Mouse (Mus musculus): ENCODE results near the gene Sfr1. TPM values are rescaled to one million over a fixed set of nuclear protein-coding genes. Genes with fewer than 3 reads are reported as not detected.

Sfr1 gene
- polyA plus RNA-seq (2014; fragmentation: Illumina TruSeq; extraction: RNeasy Lipid Tissue Mini Kit (QIAGEN cat#74804); ENCODE audit: low read depth, low replicate concordance): 174 TPM

DNA sequence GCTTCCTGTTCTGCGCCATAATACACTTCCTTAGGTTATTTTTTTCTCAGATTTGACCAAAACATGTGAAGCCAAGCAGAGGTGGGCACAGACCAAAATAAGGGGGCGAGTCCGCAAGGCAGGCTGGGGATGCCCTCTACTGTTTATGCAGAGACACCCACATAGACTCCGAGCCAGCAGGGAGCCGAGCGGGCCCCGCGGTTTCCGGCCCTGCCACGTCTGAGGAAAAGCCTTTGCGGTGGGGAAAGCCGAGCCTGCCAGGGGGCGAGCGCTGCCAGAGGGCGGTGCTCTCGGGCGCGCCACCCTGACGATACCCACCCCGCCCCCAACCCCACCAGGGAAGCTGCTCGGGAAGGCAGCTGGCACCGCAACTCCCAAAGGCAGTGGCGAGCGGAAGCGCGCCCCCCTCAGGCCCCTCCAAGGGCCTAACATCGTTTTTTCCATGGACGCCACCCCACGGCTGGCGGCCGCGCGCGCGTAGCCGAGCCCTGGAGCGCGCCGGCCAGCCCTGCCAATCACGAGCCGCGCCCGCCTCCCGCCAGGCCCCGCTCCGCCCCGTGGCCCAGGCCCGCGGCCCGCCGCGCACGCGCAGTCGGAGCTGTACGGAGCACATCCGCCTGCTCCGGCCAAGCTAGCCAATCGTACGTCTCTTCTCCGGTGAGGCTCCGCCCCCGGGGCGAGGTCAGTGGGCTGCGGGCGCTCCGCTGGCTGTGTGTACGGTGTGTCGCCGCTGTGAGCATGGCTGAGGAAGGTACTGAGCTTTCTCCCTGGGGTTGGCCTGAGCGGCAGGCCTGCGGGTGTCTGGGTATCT is at the start of gene Sfr1:
Gene Sfr1 (plus strand): TSS at position 612 of the 811 bp plus-strand sequence.

GRCm38 (mm10) chr19:47691994-47692393 is 39.5 kb upstream of the Sfr1 start, which contains the start of gene Col17a1:
TSS of gene Col17a1 (minus strand) at chr19:47692094.

Other genes starting within 250 kb of the Sfr1 start
- 14.9 TPM for gene Stn1, start 194.2 kb upstream of the Sfr1 start, polyA plus RNA-seq (2014; fragmentation: Illumina TruSeq; extraction: RNeasy Lipid Tissue Mini Kit (QIAGEN cat#74804); ENCODE audit: low read depth, low replicate concordance)
- 36.6 TPM for gene Slk, start 152.0 kb upstream of the Sfr1 start, polyA plus RNA-seq (2014; fragmentation: Illumina TruSeq; extraction: RNeasy Lipid Tissue Mini Kit (QIAGEN cat#74804); ENCODE audit: low read depth, low replicate concordance)
- gene Col17a1, start 39.6 kb upstream of the Sfr1 start, polyA plus RNA-seq (2014; fragmentation: Illumina TruSeq; extraction: RNeasy Lipid Tissue Mini Kit (QIAGEN cat#74804); ENCODE audit: low read depth, low replicate concordance): 0.14 TPM
- 5.8 TPM for gene Gsto1, start 123.3 kb downstream of the Sfr1 start, polyA plus RNA-seq (2014; fragmentation: Illumina TruSeq; extraction: RNeasy Lipid Tissue Mini Kit (QIAGEN cat#74804); ENCODE audit: low read depth, low replicate concordance)
- 115 TPM for gene Gsto2, start 133.9 kb downstream of the Sfr1 start, polyA plus RNA-seq (2014; fragmentation: Illumina TruSeq; extraction: RNeasy Lipid Tissue Mini Kit (QIAGEN cat#74804); ENCODE audit: low read depth, low replicate concordance)
- 357 TPM for gene Cfap43, start 187.6 kb downstream of the Sfr1 start, polyA plus RNA-seq (2014; fragmentation: Illumina TruSeq; extraction: RNeasy Lipid Tissue Mini Kit (QIAGEN cat#74804); ENCODE audit: low read depth, low replicate concordance)
- 5.3 TPM for gene Itprip, start 187.6 kb downstream of the Sfr1 start, polyA plus RNA-seq (2014; fragmentation: Illumina TruSeq; extraction: RNeasy Lipid Tissue Mini Kit (QIAGEN cat#74804); ENCODE audit: low read depth, low replicate concordance)
- 66.0 TPM for gene Cfap58, start 206.0 kb downstream of the Sfr1 start, polyA plus RNA-seq (2014; fragmentation: Illumina TruSeq; extraction: RNeasy Lipid Tissue Mini Kit (QIAGEN cat#74804); ENCODE audit: low read depth, low replicate concordance)

Measured in testis, adult 10 weeks (tissue).